Mouse (Mus musculus) embryonic stem cell, embryonic (primary cell): ENCODE results near the gene Mettl13.

Source experiments
- CTCF ChIA-PET, 4 experiments: fragments of 300-600 bp in 2 of 4; fragments of 350-600 bp in 2 of 4; sonication (Branson Sonifier 250); formaldehyde crosslinking; loops; one replicate each; lab custom pipeline; 2022; ENCODE audit warnings: inconsistent platforms in 2 of 4; lab: Charles Lee
- POLR2A ChIA-PET, 4 experiments: fragments of 300-600 bp in 2 of 4; fragments of 350-600 bp in 2 of 4; sonication (Branson Sonifier 250); formaldehyde crosslinking; loops; one replicate each; lab custom pipeline; 2022; ENCODE audit warnings: antibody characterized with exemption in 4 of 4, inconsistent platforms in 1 of 4; lab: Charles Lee

Mettl13 gene

GRCm38 (mm10) chr1:162548016-162548916, at the start of gene Mettl13:
TSS of gene Mettl13 (minus strand) at chr1:162548551.
- CTCF ChIA-PET = interaction anchor here (0.6 to 2.4 kb wide), 12 partner anchors 16 to 212 kb away, joined by 3 to 15 read pairs (median 5); no protein-coding TSS in a partner anchor
- POLR2A ChIA-PET = interaction anchor here (0.5 to 2.8 kb wide), 36 partner anchors 9 to 1859 kb away, joined by 3 to 19 read pairs (median 4); partner anchors contain the start of genes Dnm3 (in 2 of the 4), Prrc2c (in 2 of the 4), Suco (in 2 of the 4) and Vamp4 (in 2 of the 4)

- ChIA-PET POLR2A (interaction anchor here in 1 of 4 experiments (1.2 kb wide), 1 partner anchor 8 kb away, joined by 3 read pairs; no protein-coding TSS in a partner anchor), CTCF (no interaction called here)
Observed at GRCm38 (mm10) chr1:162597379-162598102, 49.2 kb upstream of the Mettl13 start.

- ChIA-PET POLR2A (no interaction called here), CTCF (no interaction called here)
Observed at GRCm38 (mm10) chr1:162590415-162590997, 42.2 kb upstream of the Mettl13 start.

- POLR2A ChIA-PET = interaction anchor here in 3 of 4 experiments (0.7 to 1.6 kb wide), 15 partner anchors 9 to 1570 kb away, joined by 3 to 5 read pairs (median 3); no protein-coding TSS in a partner anchor
- CTCF ChIA-PET = no interaction called here
Observed at GRCm38 (mm10) chr1:162589443-162589842, 41.1 kb upstream of the Mettl13 start.

- ChIA-PET POLR2A (interaction anchor here in 3 of 4 experiments (0.7 to 1.6 kb wide), 8 partner anchors 10 to 59 kb away, joined by 3 to 4 read pairs (median 3); no protein-coding TSS in a partner anchor), CTCF (no interaction called here)
Observed at GRCm38 (mm10) chr1:162588606-162589005, 40.3 kb upstream of the Mettl13 start.

GRCm38 (mm10) chr1:162586282-162586681, 37.9 kb upstream of the Mettl13 start:
- ChIA-PET POLR2A (interaction anchor here in 2 of 4 experiments (0.6 to 2.0 kb wide), 2 partner anchors 15 to 40 kb away, joined by 3 to 9 read pairs; no protein-coding TSS in a partner anchor), CTCF (no interaction called here)

GRCm38 (mm10) chr1:162582884-162583283, 34.5 kb upstream of the Mettl13 start:
- ChIA-PET POLR2A (interaction anchor here in 2 of 4 experiments (0.6 to 0.8 kb wide), 2 partner anchors 35 to 768 kb away, joined by 3 read pairs; partner anchors contain the start of gene Mettl13 (in 1 of the 2)), CTCF (no interaction called here)

GRCm38 (mm10) chr1:162575098-162575497, 26.7 kb upstream of the Mettl13 start:
- CTCF ChIA-PET = no interaction called here
- POLR2A ChIA-PET = no interaction called here

- CTCF ChIA-PET = interaction anchor here in 1 of 4 experiments (1.2 kb wide), 1 partner anchor 49 kb away, joined by 4 read pairs; no protein-coding TSS in a partner anchor
- POLR2A ChIA-PET = interaction anchor here in 3 of 4 experiments (0.7 to 3.1 kb wide), 16 partner anchors 9 to 94 kb away, joined by 3 to 19 read pairs (median 4); partner anchors contain the start of gene Mettl13 (in 2 of the 3)
Observed at GRCm38 (mm10) chr1:162570931-162571601, 22.7 kb upstream of the Mettl13 start.

- ChIA-PET CTCF (interaction anchor here in 1 of 4 experiments (1.2 kb wide), 1 partner anchor 50 kb away, joined by 4 read pairs; no protein-coding TSS in a partner anchor), POLR2A (interaction anchor here in 2 of 4 experiments (0.8 to 3.1 kb wide), 8 partner anchors 10 to 364 kb away, joined by 3 to 19 read pairs (median 5); partner anchors contain the start of gene Mettl13 (in 2 of the 2))
Observed at GRCm38 (mm10) chr1:162570260-162570748, 22.0 kb upstream of the Mettl13 start, which contains the start of gene Vamp4. TSS of gene Vamp4 (plus strand) at chr1:162570515.

GRCm38 (mm10) chr1:162567351-162567750, 19.0 kb upstream of the Mettl13 start:
- POLR2A ChIA-PET = no interaction called here
- CTCF ChIA-PET = interaction anchor here in 1 of 4 experiments (0.6 kb wide), 1 partner anchor 53 kb away, joined by 10 read pairs; no protein-coding TSS in a partner anchor

- ChIA-PET CTCF (no interaction called here), POLR2A (interaction anchor here in 2 of 4 experiments (0.6 to 1.9 kb wide), 7 partner anchors 13 to 293 kb away, joined by 3 to 7 read pairs (median 4); partner anchors contain the start of gene Mettl13 (in 2 of the 2))
Observed at GRCm38 (mm10) chr1:162564992-162565391, 16.6 kb upstream of the Mettl13 start.

- ChIA-PET POLR2A (interaction anchor here in 1 of 4 experiments (0.5 kb wide), 1 partner anchor 22 kb away, joined by 7 read pairs; no protein-coding TSS in a partner anchor), CTCF (no interaction called here)
Observed at GRCm38 (mm10) chr1:162563236-162563635, 14.9 kb upstream of the Mettl13 start.

- ChIA-PET CTCF (no interaction called here), POLR2A (no interaction called here)
Observed at GRCm38 (mm10) chr1:162554193-162554592, 5.8 kb upstream of the Mettl13 start.

- CTCF ChIA-PET = interaction anchor here in 1 of 4 experiments (0.8 kb wide), 1 partner anchor 112 kb away, joined by 3 read pairs; no protein-coding TSS in a partner anchor
- POLR2A ChIA-PET = no interaction called here
Observed at GRCm38 (mm10) chr1:162552956-162553355, 4.6 kb upstream of the Mettl13 start.

GRCm38 (mm10) chr1:162549615-162550283, 1.4 kb upstream of the Mettl13 start:
- CTCF ChIA-PET = interaction anchor here in 3 of 4 experiments (1.2 to 2.4 kb wide), 7 partner anchors 19 to 191 kb away, joined by 3 to 15 read pairs (median 5); no protein-coding TSS in a partner anchor
- POLR2A ChIA-PET = interaction anchor here in 2 of 4 experiments (1.2 to 2.8 kb wide), 4 partner anchors 12 to 673 kb away, joined by 3 to 16 read pairs (median 8); partner anchors contain the start of genes Suco (in 1 of the 2) and Vamp4 (in 1 of the 2)
